Mouse (Mus musculus) limb, embryonic 14.5 days (tissue): ENCODE results near the gene Arpc3. TPM values are rescaled to one million over a fixed set of nuclear protein-coding genes. Genes with fewer than 3 reads are reported as not detected.

Experiments used
- ATAC-seq: fragments of 200-750 bp; cut with Nextera tagmentation; 2 replicates; pipeline ENCODE4 v1.8.0; 2017; ENCODE audit warnings: low read depth, moderate number of reproducible peaks, moderate TSS enrichment; ENCODE audit not compliant: low FRiP score
- DNase-seq: peaks from one replicate; pipeline ENCODE4 v3.0.0-alpha.2; 2015; ENCODE audit warnings: low spot score
- H3K27ac ChIP-seq: fragments of 300-500 bp; sonication (generic); replicated peaks from 2 replicates; pipeline ENCODE4 v1.5.1; 2014; ENCODE audit warnings: low read depth, mild to moderate bottlenecking, low read length, moderate library complexity, mixed read lengths
- H3K27me3 ChIP-seq: fragments of 300-500 bp; sonication (generic); 2 replicates; pipeline ENCODE4 v1.6.1; 2014; ENCODE audit warnings: low read length, mixed read lengths; ENCODE audit not compliant: control insufficient read depth, insufficient read depth
- H3K36me3 ChIP-seq: fragments of 300-500 bp; sonication (generic); 2 replicates; pipeline ENCODE4 v1.6.1; 2014; ENCODE audit warnings: mild to moderate bottlenecking, low read length, moderate library complexity, mixed read lengths; ENCODE audit not compliant: control insufficient read depth, insufficient read depth
- H3K4me1 ChIP-seq: fragments of 300-500 bp; sonication (generic); 2 replicates; pipeline ENCODE4 v1.6.1; 2014; ENCODE audit warnings: antibody characterized with exemption, low read length, mixed read lengths; ENCODE audit not compliant: control insufficient read depth, insufficient read depth
- H3K4me2 ChIP-seq: fragments of 300-500 bp; sonication (generic); replicated peaks from 2 replicates; pipeline ENCODE4 v1.6.1; 2014; ENCODE audit warnings: low read depth, mild to moderate bottlenecking, low read length, moderate library complexity; ENCODE audit not compliant: severe bottlenecking
- H3K4me3 ChIP-seq: fragments of 300-500 bp; sonication (generic); replicated peaks from 2 replicates; pipeline ENCODE4 v1.5.1; 2014; ENCODE audit warnings: low read length
- H3K9ac ChIP-seq: fragments of 300-500 bp; sonication (generic); 2 replicates; pipeline ENCODE4 v1.6.1; 2014; ENCODE audit warnings: mild to moderate bottlenecking, low read depth, low read length, moderate library complexity; ENCODE audit not compliant: severe bottlenecking
- H3K9me3 ChIP-seq: fragments of 300-500 bp; sonication (generic); 2 replicates; pipeline ENCODE4 v1.6.1; 2016; ENCODE audit warnings: low read length; ENCODE audit not compliant: control insufficient read depth
- POLR2A ChIP-seq: fragments of 200-500 bp; IDR thresholded peaks from 2 replicates; pipeline ENCODE4 v1.8.0; 2012; ENCODE audit warnings: inconsistent platforms, mild to moderate bottlenecking, moderate library complexity, borderline replicate concordance; ENCODE audit not compliant: insufficient read depth, insufficient read length; ENCODE audit errors: extremely low read depth
- WGBS: fragments of 180-500 bp; shearing (Covaris S2); extraction: QIAGEN DNeasy Blood & Tissue Kit; methylation state at CpG from one replicate; pipeline ENCODE4 v1.1.7; 2014; 5-methylcytosine and 5-hydroxymethylcytosine counted together
- polyA plus RNA-seq, 2 experiments: library from polyadenylated mRNA; depleted of rRNA in 1 of 2; stranded (reverse) in 1 of 2; unstranded in 1 of 2; fragments of >200 nt; fragmentation: Nextera tagmentation in 1 of 2; extraction: Ambion mirVana in 1 of 2; gene quantifications; 2 replicates each; pipeline versions ENCODE4 v1.2.1 to v1.2.3; 2012 to 2014

Arpc3 gene
- polyA plus RNA-seq, 2 experiments, result 46.2 to 241 TPM

- ATAC-seq (no peak), DNase-seq (no peak)
- Histone ChIP-seq H3K27ac (no peak overlapping the region), H3K4me1 (no peaks in the 10 kb centered on the region), H3K4me2 (no peak overlapping the region), H3K4me3 (no peak overlapping the region), H3K27me3 (no peaks in the 10 kb centered on the region), H3K36me3 (peaks cover 87% of the 10 kb centered on the region), H3K9ac (no peak overlapping the region), H3K9me3 (peaks cover 5% of the 10 kb centered on the region; the same call in 1 of the 2 replicates)
- 86% methylated on average over 5 of the region's 5 CpGs for WGBS
- TF ChIP-seq POLR2A, result no peak
Observed at GRCm38 (mm10) chr5:122402772-122403171, 11.1 kb downstream of the Arpc3 start.

DNA sequence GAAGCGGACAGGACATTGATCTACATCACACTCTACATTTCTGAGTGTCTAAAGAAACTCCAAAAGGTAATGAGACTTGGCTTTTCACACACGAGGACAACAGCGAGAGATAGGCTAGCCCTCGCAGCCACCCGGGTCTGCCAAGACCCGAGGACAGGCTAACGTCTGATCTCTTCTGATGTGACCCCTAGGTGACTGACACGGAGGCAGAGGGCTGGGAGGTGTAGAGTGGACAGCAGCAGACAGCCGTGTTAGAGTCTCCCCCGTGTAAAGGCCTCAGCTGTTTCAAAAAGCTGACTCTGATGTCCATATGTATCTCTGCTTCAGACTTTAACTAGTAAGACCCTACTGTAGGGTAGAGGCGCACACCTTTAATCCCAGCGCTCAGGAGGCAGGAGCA, 11.7 kb downstream of the Arpc3 start:
- Histone ChIP-seq H3K4me3 (no peak overlapping the region), H3K4me2 (no peak overlapping the region), H3K27ac (no peak overlapping the region), H3K9me3 (peaks cover 5% of the 10 kb centered on the region; the same call in 1 of the 2 replicates), H3K36me3 (peaks cover 81% of the 10 kb centered on the region), H3K9ac (no peak overlapping the region), H3K4me1 (no peaks in the 10 kb centered on the region), H3K27me3 (no peaks in the 10 kb centered on the region)
- DNase-seq (no peak), ATAC-seq (no peak)
- 93% methylated on average over 12 of the region's 12 CpGs for WGBS
- TF ChIP-seq POLR2A, result no peak

DNA sequence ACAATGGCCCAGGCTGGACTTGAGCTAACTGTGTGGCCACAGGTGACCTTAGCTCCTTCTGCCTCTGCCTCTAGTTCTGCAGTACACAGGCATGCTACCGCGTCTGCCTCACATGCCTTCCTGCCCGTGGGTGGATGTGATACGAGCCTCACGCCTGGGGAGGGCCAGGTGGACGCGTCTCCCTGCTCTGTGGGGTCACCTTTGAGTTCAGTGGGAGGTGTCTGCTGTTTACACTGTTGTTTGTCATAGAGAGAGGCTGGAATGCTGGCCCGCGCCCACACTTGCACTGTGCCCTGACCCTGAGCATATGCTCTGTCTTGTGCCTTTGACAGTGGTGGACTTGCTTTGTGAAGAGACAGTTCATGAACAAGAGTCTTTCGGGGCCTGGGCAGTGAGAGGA, 13.9 kb downstream of the Arpc3 start:
- H3K4me1 ChIP-seq, result no peaks in the 10 kb centered on the region
- H3K27me3 ChIP-seq, result no peaks in the 10 kb centered on the region
- no peak overlapping the region for H3K27ac ChIP-seq
- 92% methylated on average over 10 of the region's 10 CpGs for WGBS
- no peak for TF ChIP-seq POLR2A
- DNase-seq (no peak), ATAC-seq (no peak)
- no peak overlapping the region for H3K9ac ChIP-seq
- H3K4me3 ChIP-seq, result no peak overlapping the region
- no peak overlapping the region for H3K4me2 ChIP-seq
- peaks cover 66% of the 10 kb centered on the region for H3K36me3 ChIP-seq
- peaks cover 5% of the 10 kb centered on the region; the same call in 1 of the 2 replicates for H3K9me3 ChIP-seq

DNA sequence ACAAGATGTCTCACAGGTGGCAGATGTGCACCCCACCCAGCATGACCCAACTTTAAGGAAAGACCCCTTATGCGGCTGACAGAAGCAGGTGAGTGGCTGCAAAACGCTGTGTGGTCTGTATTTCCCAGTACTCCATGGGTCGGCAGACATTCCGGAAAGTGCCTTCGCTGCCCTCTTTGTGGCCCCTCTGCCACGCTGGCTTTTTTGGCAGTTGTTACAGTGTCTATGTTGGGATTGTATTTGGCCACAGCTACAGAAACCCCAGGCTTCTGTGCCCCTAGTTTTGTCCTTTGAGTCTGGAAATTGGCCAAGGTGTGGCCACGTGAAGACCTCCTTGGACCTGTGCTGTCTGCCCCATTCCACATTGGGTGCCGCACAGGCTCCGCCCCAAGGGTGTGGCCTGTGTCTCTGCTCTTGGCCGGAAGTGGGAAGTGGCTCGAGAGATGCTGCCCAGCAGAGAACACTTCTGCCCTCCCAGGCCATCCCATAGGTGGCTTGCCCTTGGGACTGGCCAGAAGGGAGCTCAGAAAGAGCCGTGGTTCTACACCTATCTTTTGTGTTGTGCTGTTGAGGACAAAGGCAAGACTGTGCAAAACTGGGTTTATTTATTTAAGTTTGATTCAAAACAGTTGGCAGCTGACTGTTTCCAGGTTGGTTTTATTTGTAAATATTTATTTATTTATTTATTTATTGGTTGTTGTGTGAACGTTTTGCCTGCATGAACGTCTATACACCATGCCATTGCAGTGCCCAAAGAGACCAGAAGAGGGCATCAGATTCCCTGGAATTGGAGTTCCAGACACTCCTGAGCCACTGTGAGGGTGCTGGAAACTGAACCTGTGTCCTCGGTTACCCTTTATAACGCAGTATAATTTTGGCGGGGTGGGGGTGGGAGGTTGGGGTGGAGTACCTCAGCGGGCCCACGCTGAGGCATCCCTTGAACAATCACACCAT, 18.3 kb downstream of the Arpc3 start:
- ATAC-seq (no peak), DNase-seq (no peak)
- Histone ChIP-seq H3K36me3 (peaks cover 25% of the 10 kb centered on the region), H3K27me3 (no peaks in the 10 kb centered on the region), H3K4me2 (no peak overlapping the region), H3K27ac (no peak overlapping the region), H3K9ac (no peak overlapping the region), H3K4me3 (no peak overlapping the region), H3K4me1 (no peaks in the 10 kb centered on the region), H3K9me3 (peaks cover 5% of the 10 kb centered on the region; the same call in 1 of the 2 replicates)
- WGBS, result 85% methylated on average over 19 of the region's 19 CpGs
- no peak for TF ChIP-seq POLR2A

DNA sequence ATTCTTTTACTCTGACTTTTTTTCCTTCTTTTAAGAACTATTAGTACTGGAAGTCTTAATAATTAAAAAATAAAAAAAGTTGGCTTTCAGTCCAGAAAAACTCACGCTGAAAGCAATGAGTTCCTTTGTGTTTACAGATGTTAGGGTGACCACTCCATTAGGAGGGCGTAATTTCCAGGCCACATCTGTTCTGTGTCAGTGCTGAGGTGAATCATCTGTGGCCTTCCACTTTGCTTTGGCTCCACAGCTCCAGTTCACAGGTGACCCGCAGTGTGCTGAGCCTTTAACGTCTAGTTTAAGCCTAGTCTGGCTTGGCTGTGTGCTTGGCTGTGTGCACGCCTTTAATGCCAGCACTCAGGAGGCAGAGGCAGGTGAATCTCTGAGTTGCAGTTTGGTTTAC, 20.2 kb downstream of the Arpc3 start:
- no peaks in the 10 kb centered on the region for H3K27me3 ChIP-seq
- TF ChIP-seq POLR2A, result no peak

More for the DNA sequence above, 20.2 kb downstream of the Arpc3 start:
- 64% methylated on average over 5 of the region's 5 CpGs for WGBS
- Histone ChIP-seq H3K9ac (no peak overlapping the region), H3K4me3 (no peak overlapping the region), H3K9me3 (no peaks in the 10 kb centered on the region), H3K27ac (no peak overlapping the region), H3K36me3 (peaks cover 6% of the 10 kb centered on the region; the same call in 1 of the 2 replicates), H3K4me1 (no peaks in the 10 kb centered on the region), H3K4me2 (no peak overlapping the region)
- ATAC-seq (no peak), DNase-seq (no peak)
